In the genomic region with DNA sequence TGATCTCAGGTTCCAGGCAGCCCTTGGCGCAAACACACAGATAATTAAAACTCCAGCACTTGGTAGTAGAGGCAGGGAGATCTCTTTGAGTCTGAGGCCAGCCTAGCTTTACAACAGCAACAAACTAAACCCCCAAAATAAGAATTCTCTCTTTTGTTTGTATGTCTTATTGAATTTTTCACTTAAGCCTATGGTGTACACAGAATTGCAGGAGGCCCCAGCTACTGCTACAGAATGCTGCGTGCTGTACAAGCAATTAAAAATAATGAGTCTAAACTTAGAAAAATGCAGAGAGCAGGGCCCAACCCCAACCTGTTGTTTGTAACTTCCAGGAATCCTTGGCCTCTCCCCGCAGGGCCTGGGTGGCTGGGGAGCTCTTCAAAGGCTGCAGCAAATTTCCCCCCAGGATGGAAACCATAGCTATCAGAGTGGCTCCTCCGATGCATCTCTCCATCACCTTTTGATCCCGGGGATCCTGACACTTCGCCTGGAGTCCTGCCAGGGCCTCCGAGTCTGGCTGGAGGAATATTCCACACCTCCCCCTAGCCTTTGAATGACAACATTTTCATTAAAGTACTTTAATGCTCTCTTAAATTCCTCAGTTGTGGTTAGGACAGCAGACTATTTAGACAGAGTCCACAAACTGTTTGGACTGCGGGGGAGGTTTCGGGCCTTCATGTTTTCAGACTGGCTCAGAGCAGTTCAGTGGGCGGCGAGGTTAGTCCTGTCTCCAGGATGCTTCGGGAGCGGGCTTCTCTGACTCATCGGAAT, we compare ENCODE assay signal across 10 mouse cellular contexts.
DNase-seq lines count a peak whose midpoint lies in the region; ATAC-seq lines count a peak whose summit lies in the region.
"Had no signal": no experiment of that assay in that cellular context is flagged by ENCODE, and none has a peak within 500 bp of the region (broad histone marks: within the 10 kb centered on the region; RNA-seq: fewer than 3 reads in every experiment).

No protein-coding gene starts in this region.

- DNase-seq in heart, postnatal 25 days (ENCODE audit: low spot score), result no peak
- peak; percentile 85 for DNase-seq in 3T3-L1 (ENCODE audit: low read depth, low spot score)
- DNase-seq in embryo, embryonic 9.5 days (ENCODE audit: extremely low spot score), result peak; percentile 22
- peak; percentile 36 for DNase-seq in limb, embryonic 11.5 days (ENCODE audit: low spot score)
- no peak for DNase-seq in liver, embryonic 11.5 days (ENCODE audit: low spot score)
- no peak for DNase-seq in hindbrain, embryonic 10.5 days (ENCODE audit: low spot score)

- intact Hi-C loops in heart, postnatal 25 days (cut with DNase I), result no loop called here

- H3K27me3 ChIP-seq in heart, embryonic 11.5 days (ENCODE audit: control insufficient read depth, insufficient read depth, low read length), result no peaks in the 10 kb centered on the region
- no peaks in the 10 kb centered on the region for H3K27me3 ChIP-seq in limb, embryonic 11.5 days (ENCODE audit: control insufficient read depth, insufficient read depth, low read length)
- H3K27me3 ChIP-seq in liver, embryonic 11.5 days (replicated peaks; ENCODE audit: control insufficient read depth, insufficient read depth, low read length), result no peaks in the 10 kb centered on the region
- no peaks in the 10 kb centered on the region for H3K27me3 ChIP-seq in hindbrain, embryonic 10.5 days (ENCODE audit: insufficient read depth, poor library complexity, severe bottlenecking)
- H3K27me3 ChIP-seq: CH12.LX; embryonic facial prominence, embryonic 15.5 days had no signal

- 0 out of 2 replicates have a peak overlapping the region, but pooled peaks have one; percentile 12 for H3K9ac ChIP-seq in heart, embryonic 11.5 days (ENCODE audit: low read depth, low read length)
- H3K9ac ChIP-seq in limb, embryonic 11.5 days (ENCODE audit: low read length), result no peak overlapping the region
- H3K9ac ChIP-seq in liver, embryonic 11.5 days (ENCODE audit: low read depth, low read length), result no peak overlapping the region
- H3K9ac ChIP-seq: embryonic facial prominence, embryonic 15.5 days had no signal

- no peak overlapping the region for H3K4me3 ChIP-seq in heart, embryonic 11.5 days (ENCODE audit: low read depth, low read length)
- no peak overlapping the region for H3K4me3 ChIP-seq in limb, embryonic 11.5 days (ENCODE audit: low read depth, low read length)
- H3K4me3 ChIP-seq in liver, embryonic 11.5 days (ENCODE audit: low read depth, low read length), result no peak overlapping the region
- H3K4me3 ChIP-seq in hindbrain, embryonic 10.5 days, result no peak overlapping the region
- H3K4me3 ChIP-seq: embryonic facial prominence, embryonic 15.5 days had no signal

- peaks cover 5% of the 10 kb centered on the region for H3K4me1 ChIP-seq in heart, embryonic 11.5 days (ENCODE audit: control insufficient read depth, insufficient read depth, low read length)
- H3K4me1 ChIP-seq in limb, embryonic 11.5 days (ENCODE audit: control insufficient read depth, insufficient read depth, low read length), result no peaks in the 10 kb centered on the region; the same call in 1 of the 2 replicates
- H3K4me1 ChIP-seq in liver, embryonic 11.5 days (replicated peaks; ENCODE audit: control insufficient read depth, insufficient read depth, low read length), result no peaks in the 10 kb centered on the region
- H3K4me1 ChIP-seq in hindbrain, embryonic 10.5 days (replicated peaks), result peaks cover 5% of the 10 kb centered on the region; the same call in 1 of the 2 replicates

- no peak overlapping the region; the same call in 1 of the 2 replicates for H3K4me2 ChIP-seq in heart, embryonic 11.5 days
- no peak overlapping the region; the same call in 1 of the 2 replicates for H3K4me2 ChIP-seq in limb, embryonic 11.5 days (ENCODE audit: low read depth, severe bottlenecking)
- H3K4me2 ChIP-seq in liver, embryonic 11.5 days, result no peak overlapping the region
- H3K4me2 ChIP-seq: embryonic facial prominence, embryonic 15.5 days had no signal

- WGBS in heart, embryonic 11.5 days (ENCODE audit: insufficient replicate concordance), result 37% methylated on average over 14 of the region's 14 CpGs
- 40% methylated on average over 14 of the region's 14 CpGs for WGBS in limb, embryonic 11.5 days
- WGBS in liver, embryonic 11.5 days, result 50% methylated on average over 14 of the region's 14 CpGs
- WGBS in hindbrain, embryonic 10.5 days, result 66% methylated on average over 14 of the region's 14 CpGs

- H3K9me3 ChIP-seq in heart, embryonic 11.5 days (replicated peaks; ENCODE audit: control insufficient read depth, low read length), result no peaks in the 10 kb centered on the region
- no peaks in the 10 kb centered on the region for H3K9me3 ChIP-seq in limb, embryonic 11.5 days (ENCODE audit: control insufficient read depth, low read length)
- no peaks in the 10 kb centered on the region for H3K9me3 ChIP-seq in liver, embryonic 11.5 days (ENCODE audit: control insufficient read depth, low read length)
- no peaks in the 10 kb centered on the region for H3K9me3 ChIP-seq in hindbrain, embryonic 10.5 days
- H3K9me3 ChIP-seq: embryonic facial prominence, embryonic 15.5 days had no signal

- peak overlapping the region; percentile 41 for H3K27ac ChIP-seq in heart, embryonic 11.5 days (ENCODE audit: low read depth, low read length)
- H3K27ac ChIP-seq in limb, embryonic 11.5 days (replicated peaks; ENCODE audit: low read depth, low read length), result no peak overlapping the region
- no peak overlapping the region for H3K27ac ChIP-seq in liver, embryonic 11.5 days (ENCODE audit: low read depth, low read length)
- no peak overlapping the region for H3K27ac ChIP-seq in hindbrain, embryonic 10.5 days
- H3K27ac ChIP-seq: embryonic facial prominence, embryonic 15.5 days had no signal

- no peaks in the 10 kb centered on the region for H3K36me3 ChIP-seq in heart, embryonic 11.5 days (ENCODE audit: control insufficient read depth, insufficient read depth, low read length)
- no peaks in the 10 kb centered on the region for H3K36me3 ChIP-seq in limb, embryonic 11.5 days (ENCODE audit: control insufficient read depth, insufficient read depth, low read length)
- H3K36me3 ChIP-seq in liver, embryonic 11.5 days (ENCODE audit: control insufficient read depth, insufficient read depth, low read length), result no peaks in the 10 kb centered on the region
- H3K36me3 ChIP-seq in hindbrain, embryonic 10.5 days, result no peaks in the 10 kb centered on the region
- H3K36me3 ChIP-seq: embryonic facial prominence, embryonic 15.5 days had no signal

- no peak for ATAC-seq in heart, embryonic 11.5 days (replicated peaks; ENCODE audit: insufficient number of reproducible peaks, low FRiP score, low TSS enrichment)
- ATAC-seq in limb, embryonic 11.5 days (ENCODE audit: insufficient number of reproducible peaks, low FRiP score, low TSS enrichment, low read depth), result no peak
- no peak for ATAC-seq in megakaryocyte-erythroid progenitor cell, adult 5-6 weeks (replicated peaks; ENCODE audit: low FRiP score, low TSS enrichment, poor library complexity, severe bottlenecking)
- ATAC-seq in liver, embryonic 11.5 days (replicated peaks; ENCODE audit: low FRiP score), result no peak

Comparison
In these comparisons a context has a peak if more than half of its experiments do, and no peak if none do; other contexts are left out.
1. DNase-seq: peak in 3T3-L1 (single experiment), embryo, embryonic 9.5 days (single experiment) and limb, embryonic 11.5 days (single experiment); none in heart, postnatal 25 days (single experiment), liver, embryonic 11.5 days (single experiment) and hindbrain, embryonic 10.5 days (single experiment).